Mouse (Mus musculus) testis, adult 2 months (tissue): ENCODE measurements around the gene Rpp21.

Experiments used
- CTCF ChIP-seq: fragments of 200-500 bp; IDR thresholded peaks from 2 replicates; pipeline ENCODE4 v1.5.1; 2012; ENCODE audit warnings: low read depth, mild to moderate bottlenecking, inconsistent platforms, low read length, moderate library complexity; ENCODE audit not compliant: control insufficient read depth, insufficient read depth, insufficient replicate concordance
- POLR2A ChIP-seq: fragments of 200-500 bp; IDR thresholded peaks from 2 replicates; pipeline ENCODE4 v1.6.1; 2012; ENCODE audit warnings: low read depth, mild to moderate bottlenecking, inconsistent platforms, low read length, moderate library complexity; ENCODE audit not compliant: control insufficient read depth

GRCm38 (mm10) chr17:36226921-36227320 lies 30.9 kb downstream of the Rpp21 start:
- TF ChIP-seq POLR2A (no peak), CTCF (no peak)
